Mouse (Mus musculus) midbrain, embryonic 14.5 days (tissue): ENCODE data around the gene 1700001O22Rik. TPM values are rescaled to one million over a fixed set of nuclear protein-coding genes. Genes with fewer than 3 reads are reported as not detected.

ENCODE experiments used
- ATAC-seq: fragments of 200-750 bp; cut with Nextera tagmentation; 2 replicates; pipeline ENCODE4 v1.8.0; 2017; ENCODE audit warnings: moderate number of reproducible peaks, moderate library complexity; ENCODE audit not compliant: low FRiP score, low TSS enrichment
- DNase-seq: peaks from one replicate; pipeline ENCODE4 v3.0.0-alpha.2; 2015
- H3K27ac ChIP-seq: fragments of 300-500 bp; sonication (generic); replicated peaks from 2 replicates; pipeline ENCODE4 v1.5.1; 2014; ENCODE audit warnings: mild to moderate bottlenecking, low read depth, low read length, moderate library complexity
- H3K27me3 ChIP-seq: fragments of 300-500 bp; sonication (generic); 2 replicates; pipeline ENCODE4 v1.6.1; 2014; ENCODE audit warnings: low read length, control low read depth, mixed read lengths; ENCODE audit not compliant: control insufficient read depth, insufficient read depth
- H3K36me3 ChIP-seq: fragments of 300-500 bp; sonication (generic); 2 replicates; pipeline ENCODE4 v1.6.1; 2014; ENCODE audit warnings: low read length, control low read depth; ENCODE audit not compliant: control insufficient read depth, insufficient read depth
- H3K4me1 ChIP-seq: fragments of 300-500 bp; sonication (generic); 2 replicates; pipeline ENCODE4 v1.6.1; 2014; ENCODE audit warnings: mild to moderate bottlenecking, antibody characterized with exemption, low read length, control low read depth; ENCODE audit not compliant: control insufficient read depth, insufficient read depth
- H3K4me2 ChIP-seq: fragments of 300-500 bp; sonication (generic); 2 replicates; pipeline ENCODE4 v1.6.1; 2014; ENCODE audit warnings: mild to moderate bottlenecking, low read length, moderate library complexity
- H3K4me3 ChIP-seq: fragments of 300-500 bp; sonication (generic); replicated peaks from 2 replicates; pipeline ENCODE4 v1.5.1; 2014; ENCODE audit warnings: low read depth, low read length
- H3K9ac ChIP-seq: fragments of 300-500 bp; sonication (generic); replicated peaks from 2 replicates; pipeline ENCODE4 v1.6.1; 2014; ENCODE audit warnings: mild to moderate bottlenecking, low read length, moderate library complexity
- H3K9me3 ChIP-seq: fragments of 300-500 bp; sonication (generic); 2 replicates; pipeline ENCODE4 v1.6.1; 2016; ENCODE audit warnings: low read length, control low read depth, mixed read lengths; ENCODE audit not compliant: control insufficient read depth
- WGBS: fragments of 180-500 bp; shearing (Covaris S2); extraction: QIAGEN DNeasy Blood & Tissue Kit; methylation state at CpG from one replicate; pipeline ENCODE4 v1.1.7; 2014; 5-methylcytosine and 5-hydroxymethylcytosine counted together
- polyA plus RNA-seq: library from polyadenylated mRNA; unstranded; fragments of >200 nt; fragmentation: Nextera tagmentation; extraction: Ambion mirVana; gene quantifications from 2 replicates; pipeline ENCODE4 v1.2.1, GENCODE M21; 2014

1700001O22Rik gene
- polyA plus RNA-seq, 1 experiment from 2014 or later: 0.87 TPM

- H3K36me3 ChIP-seq: no peaks in the 10 kb centered on the region
- H3K4me2 ChIP-seq: peak overlapping the region; percentile 3; the same call in 1 of the 2 replicates
- WGBS: 4% methylated on average over 17 of the region's 17 CpGs
- DNase-seq (peak; percentile 80), ATAC-seq (peak; percentile 72)
- H3K27me3 ChIP-seq: no peaks in the 10 kb centered on the region
- H3K27ac ChIP-seq: peak overlapping the region; percentile 43
- peaks cover 3% of the 10 kb centered on the region; the same call in 1 of the 2 replicates for H3K9me3 ChIP-seq
- H3K4me1 ChIP-seq: peaks cover 16% of the 10 kb centered on the region
- no peak overlapping the region for H3K9ac ChIP-seq
- no peak overlapping the region for H3K4me3 ChIP-seq
Measured at GRCm38 (mm10) chr2:30758341-30759087, 44.9 kb downstream of the 1700001O22Rik start.

- H3K4me3 ChIP-seq: no peak overlapping the region
- no peak overlapping the region for H3K27ac ChIP-seq
- ATAC-seq: no peak
- no peaks in the 10 kb centered on the region for H3K9me3 ChIP-seq
- H3K27me3 ChIP-seq: no peaks in the 10 kb centered on the region
- no peak overlapping the region for H3K4me2 ChIP-seq
- peaks cover 16% of the 10 kb centered on the region for H3K4me1 ChIP-seq
- H3K36me3 ChIP-seq: no peaks in the 10 kb centered on the region
- no peak for DNase-seq
- no peak overlapping the region for H3K9ac ChIP-seq
- 81% methylated on average over 10 of the region's 10 CpGs for WGBS
Measured at GRCm38 (mm10) chr2:30756962-30757715, 46.3 kb downstream of the 1700001O22Rik start.

GRCm38 (mm10) chr2:30755985-30756765 is 47.3 kb downstream of the 1700001O22Rik start:
- WGBS: 95% methylated on average over 6 of the region's 6 CpGs
- Histone ChIP-seq H3K27ac (no peak overlapping the region), H3K4me2 (no peak overlapping the region), H3K36me3 (no peaks in the 10 kb centered on the region), H3K27me3 (no peaks in the 10 kb centered on the region), H3K9me3 (no peaks in the 10 kb centered on the region), H3K4me1 (peaks cover 16% of the 10 kb centered on the region), H3K9ac (no peak overlapping the region), H3K4me3 (no peak overlapping the region)
- no peak for DNase-seq
- ATAC-seq: no peak

GRCm38 (mm10) chr2:30754831-30755230 is 48.6 kb downstream of the 1700001O22Rik start:
- Histone ChIP-seq H3K9ac (no peak overlapping the region), H3K27ac (no peak overlapping the region), H3K4me2 (no peak overlapping the region), H3K9me3 (no peaks in the 10 kb centered on the region), H3K4me3 (no peak overlapping the region), H3K4me1 (peaks cover 16% of the 10 kb centered on the region), H3K36me3 (no peaks in the 10 kb centered on the region), H3K27me3 (no peaks in the 10 kb centered on the region)
- WGBS: 90% methylated on average over 3 of the region's 3 CpGs
- ATAC-seq (no peak), DNase-seq (no peak)

GRCm38 (mm10) chr2:30753219-30753618 is 50.2 kb downstream of the 1700001O22Rik start:
- H3K4me3 ChIP-seq: no peak overlapping the region
- no peak overlapping the region for H3K9ac ChIP-seq
- DNase-seq (no peak), ATAC-seq (no peak)
- no peak overlapping the region for H3K4me2 ChIP-seq
- 23% methylated on average over 18 of the region's 18 CpGs for WGBS
- no peaks in the 10 kb centered on the region for H3K4me1 ChIP-seq
- H3K27ac ChIP-seq: no peak overlapping the region
- H3K9me3 ChIP-seq: no peaks in the 10 kb centered on the region
- no peaks in the 10 kb centered on the region for H3K27me3 ChIP-seq
- H3K36me3 ChIP-seq: no peaks in the 10 kb centered on the region

GRCm38 (mm10) chr2:30752471-30752870 is 51.0 kb downstream of the 1700001O22Rik start:
- Histone ChIP-seq H3K4me1 (no peaks in the 10 kb centered on the region), H3K4me3 (no peak overlapping the region), H3K36me3 (no peaks in the 10 kb centered on the region), H3K9ac (no peak overlapping the region), H3K27me3 (no peaks in the 10 kb centered on the region), H3K9me3 (no peaks in the 10 kb centered on the region), H3K4me2 (no peak overlapping the region), H3K27ac (no peak overlapping the region)
- ATAC-seq: no peak
- 97% methylated on average over 5 of the region's 5 CpGs for WGBS
- no peak for DNase-seq

- Histone ChIP-seq H3K27me3 (no peaks in the 10 kb centered on the region), H3K9ac (no peak overlapping the region), H3K4me2 (no peak overlapping the region), H3K27ac (peak overlapping the region; percentile 32; the same call in 1 of the 2 replicates), H3K36me3 (no peaks in the 10 kb centered on the region), H3K9me3 (no peaks in the 10 kb centered on the region), H3K4me3 (no peak overlapping the region), H3K4me1 (no peaks in the 10 kb centered on the region)
- no peak for ATAC-seq
- 38% methylated on average over 5 of the region's 5 CpGs for WGBS
- DNase-seq: no peak
Measured at GRCm38 (mm10) chr2:30750025-30750424, 53.4 kb downstream of the 1700001O22Rik start.

GRCm38 (mm10) chr2:30747602-30748162 is 55.8 kb downstream of the 1700001O22Rik start:
- ATAC-seq: no peak
- no peaks in the 10 kb centered on the region for H3K36me3 ChIP-seq
- WGBS: 92% methylated on average over 4 of the region's 4 CpGs
- no peak overlapping the region for H3K9ac ChIP-seq
- no peaks in the 10 kb centered on the region for H3K9me3 ChIP-seq
- H3K27ac ChIP-seq: no peak overlapping the region
- no peak for DNase-seq
- peaks cover 17% of the 10 kb centered on the region for H3K4me1 ChIP-seq
- no peak overlapping the region for H3K4me3 ChIP-seq
- H3K27me3 ChIP-seq: no peaks in the 10 kb centered on the region
- H3K4me2 ChIP-seq: no peak overlapping the region
